Mouse (Mus musculus) natural killer cell, adult 2 months (primary cell): ENCODE results near the gene Olfr116.

Experiments used
- DNase-seq, 2 experiments: peaks; one replicate each; pipeline ENCODE4 v3.0.0; 2022; ENCODE audit warnings: low spot score in 2 of 2

Olfr116 gene

GRCm38 (mm10) chr17:37627009-37627408, at the start of gene Olfr116, which contains the start of gene Olfr115:
Olfr116 (minus strand) TSS chr17:37627199.
Olfr115 (minus strand) TSS chr17:37627109.
- no peak for DNase-seq

DNA sequence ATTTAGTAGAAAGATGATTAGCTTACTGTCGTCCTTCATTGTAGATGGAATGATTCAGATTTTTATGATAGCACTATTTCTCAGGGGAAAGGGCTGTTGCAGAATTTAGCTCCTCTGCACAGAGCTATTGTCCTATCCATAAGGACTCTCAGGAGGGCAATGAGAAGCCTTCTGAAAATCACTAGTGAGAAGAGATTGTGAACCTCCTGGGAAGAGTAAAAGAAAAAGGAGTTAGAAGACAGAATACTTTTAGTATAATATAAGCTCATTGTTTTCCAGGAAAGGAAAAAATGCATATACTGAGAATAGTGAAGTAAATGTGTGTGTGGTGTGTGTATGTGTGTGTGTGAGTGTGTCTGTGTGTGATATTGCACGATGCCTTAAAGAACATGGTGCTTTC, 39.7 kb upstream of the Olfr116 start, which contains the start of gene Olfr118:
TSS of gene Olfr118 (plus strand) at position 301 of the 400 bp plus-strand sequence.
- DNase-seq = no peak

DNA sequence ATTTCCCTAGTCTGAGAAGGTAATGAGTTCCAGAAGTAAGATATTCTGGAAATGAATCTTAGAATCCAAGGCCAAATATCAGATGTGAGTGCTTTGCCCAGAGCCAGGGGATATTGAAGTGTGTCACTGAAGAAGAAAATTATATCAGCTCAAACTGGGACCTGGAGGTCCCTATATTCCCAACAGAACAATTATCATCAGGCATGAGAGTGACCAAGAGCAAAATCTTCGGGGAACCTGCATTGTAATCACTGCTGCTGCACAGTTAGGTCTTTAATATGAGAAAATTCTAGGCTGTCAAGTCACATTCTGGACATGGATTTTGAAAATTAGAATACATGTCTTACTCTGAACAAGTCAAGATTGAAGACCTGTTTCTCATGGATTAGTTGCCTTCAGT, 36.7 kb upstream of the Olfr116 start, which contains the start of gene Olfr117:
TSS of gene Olfr117 (minus strand) at position 101 of the 400 bp plus-strand sequence.
- no peak for DNase-seq

GRCm38 (mm10) chr17:37592643-37593042, 34.4 kb downstream of the Olfr116 start, which contains the start of gene Olfr114:
Olfr114 (minus strand) TSS chr17:37592743.
- DNase-seq = no peak

GRCm38 (mm10) chr17:37577563-37577962, 49.4 kb downstream of the Olfr116 start, which contains the start of gene Olfr113:
Olfr113 (minus strand) TSS chr17:37577663.
- DNase-seq = no peak
